Mouse (Mus musculus): ENCODE data around the gene Blzf1.
A peak's percentile ranks its signal among the peaks of the same experiment; 100 is the strongest.

The Blzf1 gene

DNA sequence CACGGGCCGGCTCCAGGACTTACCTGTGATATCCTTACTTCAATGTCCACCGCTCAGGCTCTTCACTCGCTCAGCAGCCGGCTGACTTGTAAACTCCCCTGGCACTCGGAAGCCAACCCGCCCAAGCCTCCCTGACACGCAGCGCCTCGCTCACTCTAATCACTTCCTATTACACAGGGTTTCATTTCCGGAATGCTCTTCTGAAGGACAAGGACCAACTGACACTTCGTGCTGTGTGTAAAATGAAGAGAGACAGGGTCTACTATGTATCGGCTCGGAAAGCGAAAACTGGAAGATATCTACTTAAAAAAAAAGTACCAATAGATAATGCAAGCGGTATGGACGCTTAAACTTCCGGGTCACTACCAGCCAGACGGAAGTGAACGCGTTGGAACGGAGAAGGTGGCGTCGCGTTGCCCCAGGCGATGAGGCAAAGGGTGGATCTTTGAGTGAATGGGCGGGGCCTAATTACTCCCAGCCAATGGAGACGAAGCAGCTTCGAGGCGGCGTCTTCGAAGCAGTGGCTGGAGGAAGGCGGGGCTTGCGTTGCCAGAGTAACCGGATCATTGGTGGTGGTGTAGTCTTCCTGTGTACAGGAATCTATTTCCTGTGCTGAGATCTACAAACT is at the start of gene Blzf1:
TSS of gene Blzf1 (minus strand) at position 366 of the 628 bp plus-strand sequence.
- DNase-seq, result peak; percentile 99 to 100

DNA sequence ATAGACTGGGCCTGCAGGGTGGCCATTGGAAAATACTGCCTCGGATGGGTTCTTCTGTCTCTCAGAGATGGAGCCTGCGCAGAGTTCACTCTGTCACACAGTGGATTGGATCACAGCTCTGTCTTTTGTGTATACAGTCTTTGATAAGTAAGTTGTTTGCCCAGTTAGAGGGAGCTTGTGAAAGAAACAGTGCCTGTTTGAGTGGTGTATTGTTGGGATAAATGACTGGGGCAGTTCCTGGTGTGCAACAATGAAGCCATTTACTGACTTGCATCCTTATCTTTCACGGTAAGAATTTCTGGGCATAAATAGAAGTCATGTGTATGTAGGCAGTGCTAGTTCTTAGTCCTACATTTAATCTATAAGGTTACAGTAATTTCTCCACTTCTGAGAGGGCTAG is 46.2 kb upstream of the Blzf1 start:
- no peak for DNase-seq

DNA sequence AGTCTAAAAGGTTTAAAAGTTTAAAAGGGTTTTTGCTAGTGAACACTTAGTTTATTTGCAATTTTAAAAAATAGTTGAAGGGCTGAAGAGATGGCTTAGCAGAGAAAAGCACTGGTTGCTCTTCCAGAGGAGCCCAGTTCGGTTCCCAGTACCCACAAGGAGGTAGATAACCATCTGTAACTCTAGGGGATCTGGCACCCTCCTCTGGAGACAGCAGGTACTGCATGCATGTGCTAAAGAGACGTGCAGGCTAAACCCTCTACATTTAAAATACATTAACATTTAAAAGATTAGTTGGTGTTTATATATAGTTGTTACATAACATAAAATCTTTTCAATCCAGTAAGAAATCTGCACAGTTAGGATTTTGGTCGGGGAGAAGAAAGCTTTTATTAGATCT is 34.9 kb upstream of the Blzf1 start:
- peak; percentile 46 to 68 for DNase-seq

DNA sequence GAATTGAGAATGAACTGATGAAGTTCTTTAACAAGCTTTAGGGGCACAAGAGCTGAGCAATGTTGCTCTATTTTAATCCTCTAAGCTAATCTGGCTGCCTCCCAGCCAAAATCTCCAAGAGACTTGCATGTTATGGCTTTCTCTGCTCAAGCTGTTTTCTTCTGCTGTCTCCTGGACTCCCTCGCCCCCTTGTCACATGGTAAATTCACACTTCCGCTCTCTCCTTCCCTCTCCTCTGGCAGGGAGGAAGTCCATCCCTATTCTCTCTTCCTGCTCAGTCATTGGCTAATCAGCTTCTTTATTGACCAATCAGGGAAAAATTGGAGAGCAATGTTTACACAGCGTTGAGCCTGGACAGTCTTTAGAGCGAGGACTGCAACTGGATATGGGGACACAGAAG is 28.6 kb upstream of the Blzf1 start:
- DNase-seq, result no peak

DNA sequence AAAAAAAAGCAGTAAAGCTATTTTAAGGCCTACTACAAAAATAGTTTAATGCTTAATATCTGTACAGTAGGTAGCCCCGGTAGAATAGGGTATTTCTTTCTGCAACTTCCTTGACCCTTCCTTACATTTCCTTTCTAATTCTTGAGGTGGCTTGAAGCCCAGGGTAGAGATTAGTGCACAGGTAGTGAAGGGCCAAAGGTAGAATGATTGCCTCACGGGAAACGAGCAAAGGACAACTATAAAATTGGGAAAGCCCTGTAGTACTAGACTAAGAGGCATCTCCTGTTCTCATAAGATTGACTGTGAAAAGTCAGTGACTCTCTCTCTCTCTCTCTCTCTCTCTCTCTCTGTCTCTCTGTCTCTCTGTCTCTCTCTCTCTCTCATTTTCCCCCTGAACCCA is 28.1 kb upstream of the Blzf1 start:
- DNase-seq, result no peak

DNA sequence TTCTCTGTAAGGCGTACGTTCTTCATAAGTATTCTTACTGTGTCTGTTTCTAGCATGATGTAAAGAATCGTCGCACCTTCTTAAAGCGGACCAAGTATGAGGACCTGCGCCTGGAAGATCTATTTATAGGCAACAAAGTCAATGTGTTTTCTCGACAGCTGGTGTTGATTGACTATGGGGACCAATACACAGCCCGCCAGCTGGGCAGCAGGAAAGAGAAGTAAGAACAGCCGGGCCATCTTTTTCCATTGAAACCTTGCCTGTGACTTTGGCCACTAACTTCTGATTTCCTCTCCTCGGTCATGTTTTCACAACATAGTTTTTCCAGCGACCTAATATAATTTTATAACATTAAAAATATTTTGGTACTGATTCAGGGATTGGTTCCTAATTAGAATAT is 25.3 kb upstream of the Blzf1 start:
- DNase-seq, result no peak

DNA sequence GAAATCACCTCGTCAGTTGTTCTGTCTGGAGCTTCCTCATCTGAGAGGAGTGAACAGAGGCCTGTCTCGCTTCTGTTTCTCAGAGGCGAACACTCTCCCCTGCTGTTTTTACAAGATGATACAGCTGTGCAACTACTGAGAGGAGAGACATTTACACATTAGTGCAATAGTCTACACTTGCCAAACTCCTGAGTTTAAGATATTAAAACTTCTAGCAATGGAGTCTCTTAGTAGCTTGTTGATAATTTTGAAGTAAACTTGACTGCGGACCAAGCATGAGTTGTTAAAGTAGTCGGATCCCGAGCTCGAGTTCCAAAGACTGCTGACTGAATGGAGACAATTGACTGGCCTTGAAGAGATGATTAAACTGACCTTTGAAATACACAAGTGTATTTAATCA is 20.5 kb upstream of the Blzf1 start:
- DNase-seq, result no peak

DNA sequence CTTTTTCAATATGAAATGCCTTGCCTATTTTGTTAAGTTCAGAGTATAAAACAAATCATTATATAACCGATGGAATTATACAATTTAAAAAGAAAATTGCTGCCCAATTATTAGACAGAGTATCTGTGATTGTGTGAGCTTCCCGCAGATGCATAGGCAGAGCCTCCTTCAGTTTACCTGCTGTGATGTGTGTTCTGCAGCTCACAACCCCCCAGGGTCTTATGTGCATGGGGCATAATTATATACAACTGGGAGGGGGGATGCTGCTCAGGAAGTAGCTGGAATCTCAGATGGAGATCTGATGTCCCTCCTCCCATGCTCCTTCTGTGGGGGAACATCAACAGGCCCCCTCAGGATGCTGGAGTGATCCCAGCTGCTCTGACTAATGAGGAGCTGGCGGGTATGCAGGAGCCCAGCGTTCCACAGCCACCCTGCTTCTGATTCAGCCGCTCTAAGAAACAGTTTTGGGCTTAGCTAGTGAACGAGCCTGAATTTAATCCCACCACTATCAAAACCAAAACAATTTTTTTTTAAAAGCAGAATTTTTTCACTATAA is 19.4 kb upstream of the Blzf1 start:
- DNase-seq, result no peak

DNA sequence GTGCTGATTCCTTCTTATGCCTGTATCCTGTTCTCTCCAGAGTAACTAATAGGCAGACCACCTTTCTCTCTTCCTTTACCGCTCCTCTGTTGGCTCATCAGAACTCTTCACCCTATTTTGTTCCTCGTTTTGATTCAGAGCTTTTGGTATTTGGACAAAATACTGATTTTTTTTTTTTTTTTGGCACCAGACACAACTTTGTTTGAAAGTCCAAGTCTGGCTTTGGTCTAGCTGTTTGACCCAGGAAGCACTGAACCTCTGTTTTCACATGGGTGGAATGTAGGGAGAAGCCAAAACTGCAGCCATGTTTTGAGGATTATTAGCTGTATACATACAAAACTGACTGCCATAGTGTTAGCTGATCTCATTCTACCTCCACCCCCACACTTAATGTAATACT is 17.6 kb upstream of the Blzf1 start:
- no peak for DNase-seq

DNA sequence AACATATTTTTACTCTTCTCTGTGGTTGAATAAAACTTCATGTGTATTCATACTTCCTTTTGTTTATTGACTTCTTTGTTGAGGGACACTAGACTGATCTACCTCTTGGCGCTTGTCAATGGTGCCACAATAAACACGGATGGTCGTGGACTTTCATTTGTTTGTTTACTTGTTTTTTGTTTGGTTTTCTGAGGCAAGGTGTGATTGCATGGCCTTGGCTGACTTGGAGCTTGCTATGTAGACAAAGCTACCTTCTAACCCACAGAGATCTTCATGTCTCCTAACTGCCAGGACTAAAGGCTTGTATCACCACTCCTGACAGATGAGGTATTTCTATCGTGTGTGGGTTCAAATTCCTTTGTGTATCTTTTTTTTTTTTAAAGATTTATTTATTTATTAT is 16.9 kb upstream of the Blzf1 start:
- no peak for DNase-seq

DNA sequence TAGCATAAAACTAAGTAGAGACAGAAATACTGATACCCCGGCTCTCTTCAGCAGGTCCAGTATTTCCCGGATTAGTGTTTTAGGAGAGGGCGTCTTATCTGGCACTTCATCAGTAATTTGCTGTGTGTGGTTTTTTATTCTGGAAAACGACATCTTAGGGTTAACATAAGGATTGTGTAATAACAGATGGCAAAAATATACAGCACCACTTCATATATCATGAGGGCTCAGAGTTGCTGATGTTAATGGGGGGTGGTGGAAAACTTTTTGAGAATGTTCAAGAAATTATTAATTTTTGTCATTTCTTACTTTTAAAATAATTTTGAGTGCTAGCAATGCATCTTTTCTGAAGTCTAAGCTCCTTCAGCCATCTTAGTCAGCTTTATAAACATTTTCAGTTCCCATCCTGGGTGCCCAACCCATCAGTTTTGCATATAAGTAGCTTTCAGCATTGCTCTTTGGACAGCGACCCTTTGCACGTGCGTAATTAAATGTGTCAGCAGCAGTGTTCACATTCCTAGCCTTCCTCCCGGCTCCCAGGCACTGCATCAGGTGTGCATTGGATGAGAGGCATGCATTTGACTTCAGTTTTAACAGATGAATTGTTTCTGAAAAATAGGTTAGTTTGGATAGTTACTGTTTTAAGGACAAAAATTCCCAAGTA is 15.8 kb upstream of the Blzf1 start:
- no peak for DNase-seq

DNA sequence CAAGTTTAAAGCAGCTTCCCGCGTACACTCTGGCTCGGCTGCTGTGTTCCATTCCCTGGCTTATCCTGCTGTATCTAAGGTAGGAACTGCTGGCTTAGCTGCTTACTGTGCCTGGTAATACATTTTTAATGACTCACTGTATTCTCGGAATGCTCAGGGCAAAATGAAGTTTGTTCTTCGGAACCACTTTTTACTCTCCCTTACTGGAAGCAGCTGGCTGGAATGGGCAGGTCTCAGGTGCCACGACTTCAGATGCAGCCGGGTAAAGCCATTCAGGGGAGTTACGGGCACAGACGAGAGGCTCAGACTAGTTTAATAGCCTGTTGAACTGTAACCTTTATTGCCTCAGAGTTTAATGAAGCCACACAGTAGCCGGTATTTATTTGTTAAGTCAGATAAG is 14.1 kb upstream of the Blzf1 start:
- DNase-seq, result peak; percentile 51 to 86

DNA sequence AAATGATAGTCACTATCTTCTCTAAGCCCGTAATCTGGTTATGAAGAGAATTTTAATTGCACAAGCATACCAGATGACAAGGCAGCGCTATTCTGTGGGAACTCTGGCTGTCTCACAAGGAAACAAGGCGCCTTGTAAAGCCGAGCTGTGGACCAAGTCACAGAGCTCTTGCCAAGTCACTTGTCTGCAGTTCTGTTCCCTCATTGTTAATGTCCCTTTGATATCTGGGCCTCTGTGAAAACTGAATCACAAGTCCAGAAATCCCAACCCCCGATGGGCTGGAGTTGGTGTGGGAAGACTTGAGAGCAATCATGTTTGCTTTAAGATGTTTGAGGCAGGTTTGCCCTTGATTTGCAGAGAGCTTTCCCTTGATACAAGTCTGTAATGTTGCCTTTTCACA is 13.4 kb upstream of the Blzf1 start:
- DNase-seq, result no peak

DNA sequence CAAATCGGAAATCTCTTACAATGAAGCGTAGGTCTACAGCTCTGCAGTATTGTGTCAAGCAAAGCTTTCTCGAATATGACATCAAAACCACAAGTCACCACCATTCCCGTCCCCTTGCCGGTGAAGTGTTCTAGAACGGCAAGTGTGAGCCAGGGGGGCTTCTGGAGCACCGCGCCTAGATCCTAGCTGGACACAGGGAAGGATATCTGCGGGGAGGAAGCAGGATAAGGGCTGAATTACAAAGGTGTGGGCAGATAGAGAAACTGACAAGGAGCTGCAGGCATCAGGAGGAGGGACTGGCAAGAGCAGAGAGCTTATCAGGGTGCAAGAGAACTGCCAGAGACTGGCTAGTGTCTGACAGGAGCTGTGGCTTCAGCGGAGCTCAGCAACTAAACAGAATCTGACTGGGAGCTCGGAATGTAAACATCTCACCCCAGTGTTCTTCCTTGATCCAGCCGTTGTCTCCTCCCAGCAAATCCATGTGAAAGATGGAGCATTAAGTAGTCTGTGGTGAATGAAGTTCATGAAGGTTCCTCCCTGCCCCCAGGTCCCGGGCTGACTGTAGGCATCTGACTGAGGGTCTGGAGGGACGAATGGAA is 12.4 kb upstream of the Blzf1 start:
- no peak for DNase-seq

DNA sequence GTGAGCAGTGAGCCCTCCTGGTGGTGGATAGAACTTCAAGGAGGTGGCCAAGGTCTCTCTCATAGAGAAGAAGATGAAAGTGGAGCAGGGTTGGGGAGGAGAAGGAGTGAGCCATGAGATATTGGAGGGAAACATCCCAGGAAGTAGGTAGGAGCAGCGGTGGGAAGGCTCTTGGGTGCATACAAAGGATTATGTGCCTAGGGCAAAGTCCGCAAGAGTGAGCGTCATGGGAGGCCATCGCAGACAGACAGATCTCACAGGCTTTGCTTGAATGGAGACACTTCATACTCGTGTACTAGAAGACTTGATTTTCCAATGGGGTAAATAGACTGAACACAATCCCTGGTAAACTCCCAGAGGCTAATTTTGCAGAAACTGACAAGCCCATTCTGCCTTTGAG is 11.2 kb upstream of the Blzf1 start:
- peak in 1 of 2 experiments; percentile 58 for DNase-seq

DNA sequence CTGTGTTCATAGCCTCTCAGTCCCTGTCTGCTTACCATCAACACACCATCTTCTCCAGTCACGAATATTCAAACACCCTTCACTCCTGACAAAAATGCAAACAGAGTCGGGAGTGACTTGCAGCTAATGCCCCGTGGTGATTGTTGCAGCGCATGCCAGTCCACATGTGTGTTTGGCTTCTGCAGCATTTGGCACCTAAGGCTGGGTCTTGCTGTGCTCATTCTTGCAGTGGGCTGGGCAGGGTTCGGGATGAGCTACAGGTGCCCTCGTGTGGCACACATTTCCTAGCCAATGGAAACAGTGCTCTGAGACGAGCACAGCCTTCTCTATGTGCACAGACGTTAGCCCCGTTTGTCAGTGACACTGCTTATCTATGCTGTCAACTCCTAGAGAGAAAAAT is 10.0 kb upstream of the Blzf1 start:
- DNase-seq, result no peak

DNA sequence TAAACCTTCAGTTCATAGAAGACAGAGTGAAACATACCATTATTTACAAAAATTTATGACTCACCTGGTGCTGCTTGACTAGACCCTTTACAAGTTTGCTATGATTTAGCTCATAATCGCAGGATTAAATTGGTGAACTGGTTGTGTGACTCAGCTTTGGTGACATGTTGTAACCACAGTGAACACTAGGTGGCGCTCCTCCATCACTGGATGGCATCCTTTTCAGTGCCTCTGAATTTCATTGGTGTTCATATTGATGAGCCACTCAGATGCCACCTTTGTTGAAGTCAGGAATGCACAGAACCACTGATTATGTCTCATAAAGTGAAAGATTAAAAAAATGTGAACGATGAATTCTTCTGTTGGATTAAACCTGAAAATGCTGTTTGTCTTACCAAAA is 9.4 kb upstream of the Blzf1 start:
- DNase-seq, result peak; percentile 63 to 87

DNA sequence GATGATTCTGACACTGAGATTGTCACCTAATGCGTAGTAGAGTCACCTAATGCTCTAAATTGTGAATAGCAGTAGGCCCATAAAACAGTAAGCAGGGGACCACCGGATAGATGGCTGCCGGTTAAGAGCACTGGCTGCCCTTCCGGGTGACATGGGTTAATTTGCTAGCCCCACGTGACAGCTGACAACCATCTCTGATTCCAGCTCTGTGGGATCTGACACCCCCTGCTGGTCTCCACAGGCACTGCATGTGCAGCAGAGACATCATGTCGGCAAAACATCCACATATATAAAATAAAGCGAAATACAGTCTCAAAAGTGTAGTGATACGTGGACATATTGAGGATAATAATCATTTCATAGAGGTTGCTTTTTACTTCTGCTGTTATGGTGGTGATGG is 8.0 kb upstream of the Blzf1 start:
- DNase-seq, result peak; percentile 48 to 49

DNA sequence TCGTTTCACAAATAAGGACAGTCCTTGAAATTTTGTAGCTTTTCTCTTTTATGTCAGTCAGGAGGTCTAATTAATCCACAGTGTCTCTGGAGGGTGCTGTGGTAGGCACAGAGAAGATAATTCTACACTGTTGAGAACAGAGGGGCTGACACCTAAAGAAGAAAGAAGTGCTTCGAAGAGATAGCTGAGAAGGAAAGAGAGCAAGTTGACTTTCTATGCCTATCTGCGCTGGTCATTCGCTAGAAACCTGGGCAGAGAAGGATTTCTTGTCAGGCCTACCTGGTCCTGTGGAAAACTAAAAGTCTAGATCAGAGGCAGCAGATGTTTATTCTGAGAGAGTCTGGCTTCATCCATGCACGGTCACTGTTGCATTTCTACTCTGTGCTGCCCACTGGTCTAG is 6.8 kb upstream of the Blzf1 start:
- no peak for DNase-seq

DNA sequence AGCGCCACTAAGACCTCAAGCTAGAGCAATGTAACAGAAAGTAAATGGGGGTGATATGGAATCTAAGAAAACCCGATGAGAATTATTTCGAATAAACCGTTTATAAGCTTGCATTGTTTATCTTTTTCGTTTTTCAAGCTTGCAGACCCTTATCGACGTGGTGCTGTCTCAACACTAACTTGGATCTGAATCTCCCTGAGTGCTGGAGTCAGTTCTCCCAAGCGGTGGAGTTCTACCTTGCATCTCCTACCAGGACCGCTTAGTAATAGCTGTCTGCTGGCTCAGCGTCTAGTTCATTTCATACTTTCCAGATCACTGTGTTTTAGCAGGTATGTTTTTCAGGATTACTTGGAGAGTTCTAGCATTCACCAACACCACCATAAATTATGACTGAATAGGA is 633 bp upstream of the Blzf1 start:
- no peak for DNase-seq

DNA sequence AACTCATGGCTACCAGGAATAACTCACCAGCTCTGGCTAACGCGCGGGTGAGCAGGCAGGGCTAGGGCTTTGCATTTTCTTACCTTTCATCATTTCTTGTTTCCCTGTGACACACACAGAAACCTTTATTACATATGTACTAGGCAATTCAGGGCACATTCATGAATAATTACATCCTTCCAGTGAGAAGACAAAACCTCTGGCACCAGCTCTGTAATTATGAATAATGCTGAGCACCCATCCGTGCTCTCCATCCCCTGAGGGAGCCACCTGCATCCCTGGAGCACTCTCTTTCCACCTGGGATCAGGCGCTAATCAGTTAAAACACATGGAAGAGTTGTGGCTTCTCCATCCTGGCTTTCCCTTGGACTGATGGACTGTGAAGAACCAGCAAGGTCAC is 3.5 kb downstream of the Blzf1 start, which contains the start of gene Nme7:
TSS of gene Nme7 (plus strand) at position 301 of the 400 bp plus-strand sequence.
- DNase-seq, result no peak

DNA sequence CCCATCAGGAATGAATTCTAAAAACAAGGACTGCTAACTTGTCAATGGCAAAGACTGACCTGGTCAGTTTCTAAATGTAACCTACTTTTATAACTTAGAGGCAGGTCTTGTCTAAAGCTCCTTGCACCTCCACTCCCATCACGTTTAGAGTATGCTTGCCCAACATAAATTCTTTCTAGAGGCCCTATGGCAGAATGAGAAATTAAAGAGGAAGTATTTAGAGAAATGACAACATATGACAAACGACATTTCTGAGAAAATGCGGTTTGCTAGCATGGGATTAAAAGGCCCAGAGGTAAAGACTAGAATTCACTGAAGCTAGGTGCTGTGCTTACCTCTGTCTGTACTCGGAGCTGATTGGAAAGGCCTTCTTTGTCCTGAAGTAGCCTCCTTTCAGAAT is 5.3 kb downstream of the Blzf1 start:
- DNase-seq, result no peak

DNA sequence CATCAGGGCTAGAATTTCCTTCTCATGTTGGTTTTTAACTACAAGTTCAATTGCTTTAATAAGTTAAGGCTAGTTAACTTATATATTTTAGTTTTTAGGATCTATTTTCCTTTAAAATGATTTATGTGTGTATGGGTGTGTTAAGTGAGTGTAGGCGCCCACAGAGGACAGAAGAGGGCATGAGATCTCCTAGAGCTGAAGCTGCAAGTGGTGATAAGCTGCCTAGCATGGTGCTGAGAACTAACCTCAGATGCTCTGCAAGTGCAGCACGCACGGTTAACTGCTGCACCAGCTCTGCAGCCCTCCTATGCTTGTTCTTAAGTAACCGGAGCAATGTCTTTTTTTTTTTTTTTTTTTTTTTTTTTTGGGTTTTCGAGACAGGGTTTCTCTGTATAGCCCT is 10.8 kb downstream of the Blzf1 start:
- no peak for DNase-seq

DNA sequence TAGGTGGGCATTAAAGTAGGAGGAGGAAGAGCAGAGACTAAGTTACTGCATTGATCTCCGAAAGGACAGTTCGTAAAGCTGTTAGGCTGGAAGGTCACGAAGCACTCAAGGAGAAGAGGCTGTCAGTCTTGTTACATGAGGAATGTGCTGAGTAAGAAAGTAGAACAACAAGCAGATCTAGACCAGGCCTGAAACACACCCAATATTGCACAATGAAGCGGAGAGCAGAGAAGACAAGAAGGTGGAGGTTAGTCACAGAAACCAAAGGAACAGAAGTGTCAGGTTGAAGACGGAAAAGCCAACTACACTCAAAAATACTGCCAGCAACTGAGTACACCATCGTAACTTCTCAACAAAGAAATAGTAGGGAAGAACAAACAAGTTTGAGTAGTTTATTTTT is 13.2 kb downstream of the Blzf1 start:
- no peak for DNase-seq
